Mouse (Mus musculus): ENCODE measurements around the gene Zbtb9. TPM values are rescaled to one million over a fixed set of nuclear protein-coding genes. Genes with fewer than 3 reads are reported as not detected.

The Zbtb9 gene
- polyA plus RNA-seq, 1 experiment from 2014 or later: 13.3 TPM

GRCm38 (mm10) chr17:26953201-26953600 is 19.8 kb upstream of the Zbtb9 start:
- Histone ChIP-seq H3K4me2 (peak overlapping the region; percentile 77), H3K9ac (0 out of 2 replicates have a peak overlapping the region, but pooled peaks have one; percentile 47), H3K27ac (ENCODE audit: low read depth) (no peak overlapping the region), H3K4me1 (ENCODE audit: insufficient read depth) (peaks cover 32% of the 10 kb centered on the region), H3K9me3 (ENCODE audit: low read depth, low read length) (no peaks in the 10 kb centered on the region), H3K4me3 (ENCODE audit: low read depth, low read length) (no peak overlapping the region), H3K27me3 (ENCODE audit: insufficient read depth, low read length) (no peaks in the 10 kb centered on the region), H3K36me3 (ENCODE audit: insufficient read depth) (peaks cover 36% of the 10 kb centered on the region)
- no peak for ATAC-seq (ENCODE audit: insufficient read depth)
- TF ChIP-seq CTCF (IDR thresholded peaks at IDR 0.05; ENCODE audit: low read depth): no peak
- 31% methylated on average over 6 of the region's 6 CpGs for WGBS
- no peak for DNase-seq

- Histone ChIP-seq H3K9ac (peak overlapping the region; percentile 47), H3K27me3 (ENCODE audit: insufficient read depth, low read length) (no peaks in the 10 kb centered on the region), H3K9me3 (ENCODE audit: low read depth, low read length) (no peaks in the 10 kb centered on the region), H3K36me3 (ENCODE audit: insufficient read depth) (peaks cover 41% of the 10 kb centered on the region), H3K27ac (ENCODE audit: low read depth) (peak overlapping the region; percentile 42; the same call in 1 of the 2 replicates), H3K4me3 (ENCODE audit: low read depth, low read length) (peak overlapping the region; percentile 14), H3K4me2 (peak overlapping the region; percentile 77), H3K4me1 (ENCODE audit: insufficient read depth) (peaks cover 32% of the 10 kb centered on the region)
- DNase-seq (peak; percentile 30), ATAC-seq (ENCODE audit: insufficient read depth) (no peak)
- TF ChIP-seq CTCF (IDR thresholded peaks at IDR 0.05; ENCODE audit: low read depth): no peak
- 11% methylated on average over 16 of the region's 16 CpGs for WGBS
These were observed 19.2 kb upstream of the Zbtb9 start for GRCm38 (mm10) chr17:26953726-26954125.

- Histone ChIP-seq H3K9ac (no peak overlapping the region), H3K4me1 (ENCODE audit: insufficient read depth) (peaks cover 21% of the 10 kb centered on the region), H3K36me3 (ENCODE audit: insufficient read depth) (peaks cover 66% of the 10 kb centered on the region), H3K4me2 (no peak overlapping the region), H3K9me3 (ENCODE audit: low read depth, low read length) (no peaks in the 10 kb centered on the region), H3K27me3 (ENCODE audit: insufficient read depth, low read length) (no peaks in the 10 kb centered on the region), H3K27ac (ENCODE audit: low read depth) (no peak overlapping the region), H3K4me3 (ENCODE audit: low read depth, low read length) (no peak overlapping the region)
- 67% methylated on average over 5 of the region's 5 CpGs for WGBS
- no peak for ATAC-seq (ENCODE audit: insufficient read depth)
- no peak for TF ChIP-seq CTCF (IDR thresholded peaks at IDR 0.05; ENCODE audit: low read depth)
- DNase-seq: no peak
These were observed 16.7 kb upstream of the Zbtb9 start for GRCm38 (mm10) chr17:26956309-26956708.

- no peak for TF ChIP-seq CTCF (IDR thresholded peaks at IDR 0.05; ENCODE audit: low read depth)
- Histone ChIP-seq H3K9me3 (ENCODE audit: low read depth, low read length) (no peaks in the 10 kb centered on the region), H3K4me1 (ENCODE audit: insufficient read depth) (peaks cover 17% of the 10 kb centered on the region), H3K27me3 (ENCODE audit: insufficient read depth, low read length) (no peaks in the 10 kb centered on the region), H3K4me2 (no peak overlapping the region), H3K27ac (ENCODE audit: low read depth) (no peak overlapping the region), H3K9ac (no peak overlapping the region), H3K4me3 (ENCODE audit: low read depth, low read length) (no peak overlapping the region), H3K36me3 (ENCODE audit: insufficient read depth) (peaks cover 72% of the 10 kb centered on the region)
- DNase-seq (no peak), ATAC-seq (ENCODE audit: insufficient read depth) (no peak)
- 79% methylated on average over 18 of the region's 18 CpGs for WGBS
These were observed 16.1 kb upstream of the Zbtb9 start for GRCm38 (mm10) chr17:26956895-26957294.

GRCm38 (mm10) chr17:26957872-26958271 is 15.1 kb upstream of the Zbtb9 start:
- WGBS: 92% methylated on average over 5 of the region's 5 CpGs
- Histone ChIP-seq H3K9ac (no peak overlapping the region), H3K27me3 (ENCODE audit: insufficient read depth, low read length) (no peaks in the 10 kb centered on the region), H3K4me1 (ENCODE audit: insufficient read depth) (peaks cover 7% of the 10 kb centered on the region), H3K4me3 (ENCODE audit: low read depth, low read length) (no peak overlapping the region), H3K27ac (ENCODE audit: low read depth) (no peak overlapping the region), H3K36me3 (ENCODE audit: insufficient read depth) (peaks cover 79% of the 10 kb centered on the region), H3K9me3 (ENCODE audit: low read depth, low read length) (no peaks in the 10 kb centered on the region), H3K4me2 (no peak overlapping the region)
- no peak for TF ChIP-seq CTCF (IDR thresholded peaks at IDR 0.05; ENCODE audit: low read depth)
- no peak for DNase-seq
- no peak for ATAC-seq (ENCODE audit: insufficient read depth)

GRCm38 (mm10) chr17:26958880-26959279 is 14.1 kb upstream of the Zbtb9 start:
- WGBS: 48% methylated on average over 5 of the region's 5 CpGs
- no peaks in the 10 kb centered on the region for H3K27me3 ChIP-seq (ENCODE audit: insufficient read depth, low read length)
- ATAC-seq (ENCODE audit: insufficient read depth): no peak
- no peak overlapping the region for H3K4me2 ChIP-seq
- H3K4me1 ChIP-seq (ENCODE audit: insufficient read depth): 0 out of 2 replicates have a peak, but pooled peaks cover 2% of the 10 kb centered on the region
- peaks cover 84% of the 10 kb centered on the region for H3K36me3 ChIP-seq (ENCODE audit: insufficient read depth)
- no peaks in the 10 kb centered on the region for H3K9me3 ChIP-seq (ENCODE audit: low read depth, low read length)
- H3K9ac ChIP-seq: no peak overlapping the region
- no peak for DNase-seq
- no peak overlapping the region for H3K27ac ChIP-seq (ENCODE audit: low read depth)
- H3K4me3 ChIP-seq (ENCODE audit: low read depth, low read length): no peak overlapping the region
- no peak for TF ChIP-seq CTCF (IDR thresholded peaks at IDR 0.05; ENCODE audit: low read depth)

- H3K27ac ChIP-seq (ENCODE audit: low read depth): no peak overlapping the region
- no peaks in the 10 kb centered on the region for H3K27me3 ChIP-seq (ENCODE audit: insufficient read depth, low read length)
- ATAC-seq (ENCODE audit: insufficient read depth): no peak
- H3K4me3 ChIP-seq (ENCODE audit: low read depth, low read length): no peak overlapping the region
- no peak for TF ChIP-seq CTCF (IDR thresholded peaks at IDR 0.05; ENCODE audit: low read depth)
- no peaks in the 10 kb centered on the region for H3K4me1 ChIP-seq (ENCODE audit: insufficient read depth)
- no peaks in the 10 kb centered on the region for H3K9me3 ChIP-seq (ENCODE audit: low read depth, low read length)
- DNase-seq: no peak
- H3K4me2 ChIP-seq: no peak overlapping the region
- peaks cover 88% of the 10 kb centered on the region for H3K36me3 ChIP-seq (ENCODE audit: insufficient read depth)
- 90% methylated on average over 4 of the region's 4 CpGs for WGBS
- no peak overlapping the region for H3K9ac ChIP-seq
These were observed 13.2 kb upstream of the Zbtb9 start for GRCm38 (mm10) chr17:26959815-26960214.
